Mouse (Mus musculus): ENCODE measurements around the gene Vmn2r20.
"Not testable (repeated sequence)": the region's sequence is repeated elsewhere in the genome, so short reads cannot be mapped to it uniquely, and the experiment has no call there.

Gene Vmn2r20

DNA sequence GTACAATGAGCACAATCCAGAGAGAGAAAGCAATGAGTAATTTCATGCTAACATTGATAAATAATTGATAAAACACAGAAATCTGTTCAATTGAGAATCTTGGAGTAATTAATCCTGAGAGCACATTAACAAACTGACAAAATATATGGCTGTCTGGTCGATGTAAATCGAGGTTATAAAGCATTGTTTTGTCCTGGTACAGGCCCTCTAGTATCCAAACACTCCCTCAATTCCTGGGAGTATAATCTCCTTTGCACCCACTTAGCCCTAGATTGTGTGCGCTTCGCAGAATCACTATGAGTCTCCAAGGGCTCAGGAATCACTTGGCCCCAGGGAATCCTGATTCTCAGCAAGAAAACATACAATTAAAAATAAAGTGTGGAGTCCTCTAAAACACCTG is at the start of gene Vmn2r20:
Gene Vmn2r20, minus strand, starts transcription at position 101 of the 400 bp plus-strand sequence.
- in situ Hi-C loops (cut with MboI, MseI): not testable (repeated sequence)

DNA sequence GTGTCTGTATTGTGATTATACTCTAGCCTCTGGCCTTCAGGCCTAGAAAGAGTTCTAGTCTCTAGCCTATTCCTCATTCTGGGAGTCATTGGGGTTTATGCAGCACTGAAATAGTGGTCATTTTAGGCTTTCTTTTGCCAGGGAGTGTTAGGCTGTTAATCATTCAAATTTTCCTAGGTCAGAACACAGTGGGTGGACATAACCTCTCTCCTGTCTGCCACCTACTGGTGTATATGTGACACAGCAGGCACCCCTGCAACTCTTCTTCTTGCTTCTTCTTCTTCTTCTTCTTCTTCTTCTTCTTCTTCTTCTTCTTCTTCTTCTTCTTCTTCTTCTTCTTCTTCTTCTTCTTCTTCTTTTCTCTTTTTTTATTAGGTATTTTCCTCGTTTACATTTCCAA is 6.5 kb upstream of the Vmn2r20 start:
- in situ Hi-C loops (cut with MboI, MseI): not testable (repeated sequence)

DNA sequence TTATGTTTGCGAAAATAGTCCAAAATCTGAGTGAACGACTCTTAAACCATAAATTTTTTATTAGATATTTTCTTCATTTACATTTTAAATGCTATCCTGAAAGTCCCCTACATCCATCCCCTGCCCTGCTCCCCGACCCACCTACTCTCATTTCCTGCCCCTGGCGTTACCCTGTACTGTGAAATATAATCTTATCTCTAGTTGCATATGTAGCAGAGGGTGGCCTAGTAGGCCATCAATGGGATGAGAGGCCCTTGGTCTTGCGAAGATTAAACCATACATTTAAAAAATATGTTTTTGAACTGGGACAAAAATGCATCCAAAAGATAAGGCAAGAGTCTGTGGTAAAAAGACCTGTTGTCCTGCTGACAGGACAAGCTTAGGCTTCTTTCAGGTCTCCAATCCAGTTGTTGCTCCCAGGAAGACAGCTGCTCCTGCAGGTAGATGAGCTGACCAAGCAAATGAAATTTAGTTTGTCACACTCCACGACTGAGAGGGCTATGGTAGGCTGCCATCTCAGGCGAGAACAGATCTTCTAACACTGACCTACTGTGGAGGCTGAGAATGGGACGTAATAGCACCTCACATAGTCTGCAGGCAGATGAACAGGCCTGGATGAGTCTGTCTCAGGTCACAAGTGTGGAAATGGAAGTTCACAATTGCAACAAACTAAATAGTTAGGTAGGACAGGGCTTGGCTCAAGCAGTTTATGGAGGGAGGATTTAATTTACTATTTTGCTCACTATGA is 10.8 kb downstream of the Vmn2r20 start:
- in situ Hi-C loops (cut with MboI, MseI): loop anchor here (5.0 kb wide), 1 partner anchor 230 kb away; no protein-coding TSS in a partner anchor

DNA sequence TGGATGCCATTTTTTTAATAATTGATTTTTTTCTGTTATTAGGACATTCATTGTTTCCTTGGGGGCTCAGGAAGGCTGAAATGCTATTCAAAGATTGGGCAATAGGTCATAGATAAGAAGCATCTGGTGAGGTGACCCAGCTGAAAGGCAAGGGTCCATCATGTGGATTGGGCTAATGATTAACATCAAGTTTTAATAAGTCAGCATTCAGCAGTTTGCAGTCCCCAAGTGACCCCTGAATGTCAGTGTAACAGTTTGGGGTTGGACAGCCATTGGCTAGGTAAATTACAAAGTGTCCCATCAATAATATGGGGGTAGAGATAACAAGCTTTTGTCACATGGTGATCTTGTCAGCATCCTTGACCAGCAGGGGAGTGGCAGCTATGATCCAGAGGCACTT is 29.1 kb downstream of the Vmn2r20 start:
- in situ Hi-C loops (cut with MboI, MseI): not testable (repeated sequence)

DNA sequence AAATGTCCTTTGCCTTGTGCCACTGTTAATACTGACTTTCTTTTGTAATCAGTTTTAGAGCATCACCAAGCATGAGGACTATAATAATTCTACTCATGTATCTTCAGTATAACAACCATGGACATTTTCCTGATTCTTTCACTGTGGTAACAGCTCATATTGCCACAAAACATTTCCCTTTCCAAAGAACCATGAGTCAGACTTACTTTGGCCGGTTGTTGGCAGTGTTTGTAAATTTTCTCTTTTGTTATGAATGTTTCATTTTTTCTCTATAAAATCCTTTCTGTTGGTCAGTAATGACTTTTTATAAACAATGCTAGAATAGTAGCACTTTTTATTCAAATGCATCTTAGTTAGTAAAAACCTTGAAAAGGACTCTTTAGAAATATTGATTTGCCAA is 71.8 kb downstream of the Vmn2r20 start:
- in situ Hi-C loops (cut with MboI, MseI): no loop called here

DNA sequence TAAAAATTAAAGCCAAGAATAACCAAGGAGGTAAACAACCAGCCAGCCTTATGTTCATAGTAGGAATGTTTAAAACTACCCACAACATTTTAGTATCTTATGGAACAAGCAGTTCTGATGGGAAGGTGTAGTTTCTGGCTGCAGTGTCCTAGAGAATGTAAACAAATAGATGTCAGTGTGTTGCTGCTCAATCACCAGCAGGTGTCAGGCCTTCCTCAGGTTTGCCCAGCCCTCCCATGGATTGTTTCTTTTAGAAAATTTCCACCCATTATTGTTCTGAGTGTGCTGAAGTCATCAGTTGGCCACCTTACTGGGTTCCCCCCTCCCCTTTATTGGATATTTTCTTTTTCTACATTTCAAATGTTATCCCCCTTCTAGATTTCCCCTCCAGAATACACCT is 77.8 kb downstream of the Vmn2r20 start:
- in situ Hi-C loops (cut with MboI, MseI): no loop called here

DNA sequence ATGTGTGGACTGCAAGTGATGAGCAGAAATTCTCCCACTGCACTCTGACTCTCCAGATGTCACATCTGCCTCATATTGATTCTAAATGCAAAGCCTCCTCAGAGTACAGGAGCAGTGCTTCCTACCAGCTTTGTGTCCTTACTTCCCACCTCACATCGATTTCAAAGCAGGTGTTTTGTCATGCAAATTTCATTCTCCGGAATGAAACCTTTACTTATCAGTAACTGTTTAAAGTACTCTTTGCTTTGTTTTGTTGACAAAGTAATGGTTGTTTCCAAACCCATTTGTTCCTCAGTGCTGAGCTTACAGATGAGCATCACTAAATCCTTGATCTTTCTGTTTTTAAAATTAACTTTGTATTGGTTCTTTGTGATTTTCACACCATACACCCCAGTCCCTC is 85.4 kb downstream of the Vmn2r20 start:
- in situ Hi-C loops (cut with MboI, MseI): loop anchor here (5.0 kb wide), 1 partner anchor 65 kb away; no protein-coding TSS in a partner anchor
